ENCODE assay signal across 8 mouse cellular contexts in the genomic region with DNA sequence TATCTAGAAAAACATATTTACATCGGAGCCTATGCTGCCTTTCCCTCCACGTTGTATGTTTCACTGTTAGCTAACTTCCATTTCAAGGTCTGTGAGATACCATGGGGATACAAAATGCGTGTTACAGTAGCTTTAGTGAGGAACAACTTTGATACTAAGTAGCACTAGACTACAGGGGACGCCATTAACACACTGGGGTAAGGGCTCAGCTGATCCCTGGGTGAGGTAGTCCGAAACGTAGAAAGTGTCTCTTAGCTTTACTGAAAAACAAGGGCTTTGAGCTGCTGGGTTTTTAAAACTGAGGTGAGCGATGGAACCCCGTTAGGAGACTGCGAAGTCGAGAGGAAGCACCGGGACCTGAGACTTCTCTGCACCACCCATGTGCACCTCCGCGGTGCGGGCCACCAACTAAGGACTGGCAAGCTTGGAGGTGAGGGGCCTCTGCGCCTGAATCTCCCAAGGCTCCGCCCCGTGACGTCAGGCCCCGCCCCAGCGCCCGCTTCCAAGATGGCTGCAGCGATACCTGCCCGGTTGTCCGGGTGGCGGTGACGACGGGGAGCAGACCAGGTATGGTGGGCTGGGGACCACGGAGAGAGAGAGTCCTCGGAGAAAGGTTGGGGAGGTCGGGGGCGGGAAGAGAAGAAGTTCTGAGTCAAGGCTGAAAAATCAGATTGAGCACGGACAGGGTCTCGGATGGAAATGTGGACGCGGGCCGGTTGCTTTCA. TPM values are rescaled to one million over a fixed set of nuclear protein-coding genes. Genes with fewer than 3 reads are reported as not detected.
DNase-seq lines count a peak whose midpoint lies in the region; ATAC-seq lines count a peak whose summit lies in the region.

A gene (plus strand): TSS at position 481 of the 725 bp plus-strand sequence.

- H3K4me1 ChIP-seq in hindbrain, embryonic 13.5 days (replicated peaks), result peaks cover 26% of the 10 kb centered on the region

- H3K36me3 ChIP-seq in hindbrain, embryonic 13.5 days, result peaks cover 33% of the 10 kb centered on the region

- H3K4me3 ChIP-seq in hindbrain, embryonic 13.5 days, result peak within 1 kb of the TSS; percentile 67

- H3K4me2 ChIP-seq in hindbrain, embryonic 13.5 days, result peak within 1 kb of the TSS; percentile 83

- DNase-seq in NIH3T3 (ENCODE audit: low read depth), result peak; percentile 92
- DNase-seq in cerebellum, postnatal 14 days, result peak; percentile 98 to 99
- DNase-seq in frontal cortex, postnatal 25 days (ENCODE audit: low spot score in 2 of 2), result peak; percentile 93 to 95
- DNase-seq in layer of hippocampus, postnatal 14 days (ENCODE audit: low spot score in 2 of 2), result peak; percentile 94 to 96
- DNase-seq in lung, postnatal 10 days, result peak; percentile 97
- DNase-seq in ovary, postnatal 14 days (ENCODE audit: low spot score), result peak; percentile 97
- DNase-seq in thymus, postnatal 10 days (ENCODE audit: low spot score in 2 of 2), result peak; percentile 96 to 99

- H3K9ac ChIP-seq in hindbrain, embryonic 13.5 days, result peak within 1 kb of the TSS; percentile 85

- no peaks in the 10 kb centered on the region for H3K9me3 ChIP-seq in hindbrain, embryonic 13.5 days

- peak; percentile 96 for ATAC-seq in hindbrain, embryonic 13.5 days (ENCODE audit: low FRiP score)

- peak within 1 kb of the TSS; percentile 58 for H3K27ac ChIP-seq in hindbrain, embryonic 13.5 days

- WGBS in hindbrain, embryonic 13.5 days, result 3% methylated on average over 35 of the region's 36 CpGs

- no peaks in the 10 kb centered on the region for H3K27me3 ChIP-seq in hindbrain, embryonic 13.5 days

RNA-seq across cellular contexts. Expression of the gene that starts here (rescaled TPM):
- polyA plus RNA-seq in hindbrain, embryonic 13.5 days (2015; fragmentation: Nextera tagmentation; extraction: Ambion mirVana), result 105 and 110 TPM in 2 replicates
- 10 to 100 TPM; 54.8 to 62.8 TPM for total RNA-seq in layer of hippocampus, postnatal 14 days (2021)

Comparison
In these comparisons a context has a peak if more than half of its experiments do, and no peak if none do; other contexts are left out.
1. Peak in every context shown above with its lines: DNase-seq, ATAC-seq, H3K4me3 ChIP-seq and H3K27ac ChIP-seq.